In the genomic region with DNA sequence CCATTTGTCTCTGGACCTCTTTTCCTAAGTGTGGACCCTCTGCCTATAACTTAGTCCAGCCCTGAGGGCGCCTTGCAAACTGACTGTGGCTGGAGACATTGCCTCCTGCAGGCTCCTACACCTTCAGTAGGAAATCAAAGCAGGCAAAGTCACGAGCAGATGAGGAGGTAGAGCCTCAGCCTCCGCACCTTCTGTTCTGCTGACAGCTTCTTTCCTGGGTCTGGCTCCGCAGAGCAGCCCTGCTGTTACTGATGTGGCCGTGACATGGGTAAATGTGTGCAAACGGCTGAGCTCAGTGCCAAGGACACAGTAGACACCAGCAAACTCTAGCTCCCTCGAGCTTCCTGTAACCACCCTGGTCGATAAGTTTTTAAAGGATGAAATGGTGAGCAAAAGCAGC, we compare ENCODE assay signal across 15 mouse cellular contexts.
DNase-seq lines count a peak whose midpoint lies in the region; ATAC-seq and TF ChIP-seq lines count a peak whose summit lies in the region.
"Had no signal": no experiment of that assay in that cellular context is flagged by ENCODE, and none has a peak within 500 bp of the region (broad histone marks: within the 10 kb centered on the region; RNA-seq: fewer than 3 reads in every experiment).

No protein-coding gene starts in this region.

- H3K27me3 ChIP-seq in midbrain, postnatal 0 days (ENCODE audit: insufficient read depth, low read length): no peaks in the 10 kb centered on the region
- H3K27me3 ChIP-seq in midbrain, embryonic 15.5 days (replicated peaks): no peaks in the 10 kb centered on the region
- no peaks in the 10 kb centered on the region for H3K27me3 ChIP-seq in stomach, postnatal 0 days (ENCODE audit: control insufficient read depth, insufficient read depth, low read length)
- no peaks in the 10 kb centered on the region for H3K27me3 ChIP-seq in heart, adult 2 months (ENCODE audit: control insufficient read depth, insufficient read depth, low read length)
- H3K27me3 ChIP-seq: intestine, embryonic 15.5 days; liver, embryonic 13.5 days had no signal

- no peak for TF ChIP-seq EP300 in stomach, postnatal 0 days (optimal IDR thresholded peaks at IDR 0.05)
- TF ChIP-seq EP300 in heart, adult 2 months (IDR thresholded peaks at IDR 0.05; ENCODE audit: insufficient read depth, low read depth, low read length): no peak

- H3K4me1 ChIP-seq in midbrain, postnatal 0 days (ENCODE audit: insufficient read depth, low read length): no peaks in the 10 kb centered on the region
- H3K4me1 ChIP-seq in midbrain, embryonic 15.5 days: no peaks in the 10 kb centered on the region
- no peaks in the 10 kb centered on the region for H3K4me1 ChIP-seq in stomach, postnatal 0 days (replicated peaks; ENCODE audit: control insufficient read depth, insufficient read depth)
- no peaks in the 10 kb centered on the region for H3K4me1 ChIP-seq in heart, adult 2 months (ENCODE audit: control insufficient read depth, insufficient read depth, low read length)
- H3K4me1 ChIP-seq: intestine, embryonic 15.5 days; liver, embryonic 13.5 days had no signal

- 80% methylated on average over 8 of the region's 8 CpGs for WGBS in midbrain, postnatal 0 days
- 81% methylated on average over 8 of the region's 8 CpGs for WGBS in midbrain, embryonic 15.5 days
- WGBS in stomach, postnatal 0 days: 62% methylated on average over 8 of the region's 8 CpGs
- WGBS in heart, adult 2 months: 63% methylated on average over 8 of the region's 8 CpGs

- H3K36me3 ChIP-seq in midbrain, postnatal 0 days (ENCODE audit: insufficient read depth, low read length): no peaks in the 10 kb centered on the region
- no peaks in the 10 kb centered on the region for H3K36me3 ChIP-seq in midbrain, embryonic 15.5 days (replicated peaks)
- H3K36me3 ChIP-seq in stomach, postnatal 0 days (ENCODE audit: control insufficient read depth, insufficient read depth, low read length): no peaks in the 10 kb centered on the region
- no peaks in the 10 kb centered on the region for H3K36me3 ChIP-seq in heart, adult 2 months (ENCODE audit: control insufficient read depth, insufficient read depth, low read length)
- H3K36me3 ChIP-seq: G1E; intestine, embryonic 15.5 days; liver, embryonic 13.5 days had no signal

- no peak overlapping the region for H3K27ac ChIP-seq in midbrain, postnatal 0 days (ENCODE audit: low read depth, low read length)
- H3K27ac ChIP-seq in midbrain, embryonic 15.5 days: no peak overlapping the region
- H3K27ac ChIP-seq in stomach, postnatal 0 days (replicated peaks): no peak overlapping the region
- H3K27ac ChIP-seq in heart, adult 2 months: no peak overlapping the region
- H3K27ac ChIP-seq: intestine, embryonic 15.5 days; liver, embryonic 13.5 days; macrophage had no signal

- H3K79me2 ChIP-seq in heart, adult 2 months (replicated peaks; ENCODE audit: control insufficient read depth, insufficient read depth, low read length): no peaks in the 10 kb centered on the region

- no peak for TF ChIP-seq CTCF in midbrain, postnatal 0 days (IDR thresholded peaks at IDR 0.05)
- TF ChIP-seq CTCF in stomach, postnatal 0 days (IDR thresholded peaks at IDR 0.05; ENCODE audit: low read depth): no peak
- TF ChIP-seq CTCF in heart, adult 2 months (IDR thresholded peaks at IDR 0.05): no peak

- no peak for TF ChIP-seq POLR2A in heart, adult 2 months (IDR thresholded peaks at IDR 0.05; ENCODE audit: insufficient read depth, low read depth, low read length)

- H3K4me3 ChIP-seq in midbrain, postnatal 0 days (ENCODE audit: low read depth, low read length): no peak overlapping the region
- H3K4me3 ChIP-seq in midbrain, embryonic 15.5 days: no peak overlapping the region
- no peak overlapping the region for H3K4me3 ChIP-seq in stomach, postnatal 0 days (ENCODE audit: low read depth, low read length)
- H3K4me3 ChIP-seq in heart, adult 2 months: no peak overlapping the region
- H3K4me3 ChIP-seq: intestine, embryonic 15.5 days; liver, embryonic 13.5 days had no signal

- no peak overlapping the region for H3K9ac ChIP-seq in midbrain, postnatal 0 days (replicated peaks; ENCODE audit: low read length, poor library complexity, severe bottlenecking)
- H3K9ac ChIP-seq in midbrain, embryonic 15.5 days: no peak overlapping the region
- H3K9ac ChIP-seq in stomach, postnatal 0 days (ENCODE audit: low read length): no peak overlapping the region
- H3K9ac ChIP-seq in heart, adult 2 months (ENCODE audit: low read depth, low read length): no peak overlapping the region
- H3K9ac ChIP-seq: intestine, embryonic 15.5 days; liver, embryonic 13.5 days had no signal

- H3K4me2 ChIP-seq in midbrain, postnatal 0 days (ENCODE audit: low read depth, low read length, poor library complexity, severe bottlenecking): no peak overlapping the region
- H3K4me2 ChIP-seq in midbrain, embryonic 15.5 days: no peak overlapping the region
- no peak overlapping the region for H3K4me2 ChIP-seq in stomach, postnatal 0 days (replicated peaks; ENCODE audit: low read depth)
- H3K4me2 ChIP-seq: intestine, embryonic 15.5 days; liver, embryonic 13.5 days had no signal

- DNase-seq in midbrain, postnatal 0 days (ENCODE audit: low spot score): peak; percentile 9
- peak; percentile 65 for DNase-seq in layer of hippocampus, adult 11-12 months (ENCODE audit: low spot score)
- peak; percentile 47 to 89 for DNase-seq in left cerebral cortex, adult 9 months (ENCODE audit: low spot score in 2 of 2)
- DNase-seq in stomach, postnatal 0 days (ENCODE audit: low spot score): no peak
- no peak for DNase-seq in retina, embryonic 14.5 days (ENCODE audit: low spot score)
- DNase-seq in heart, adult 18-20 months: no peak
- DNase-seq in heart, adult 2 months: no peak
- DNase-seq: B cell, adult 2 months; gastrocnemius, postnatal 25 days; liver, embryonic 13.5 days had no signal

- intact Hi-C loops in heart, adult 2 months (cut with DNase I): no loop called here

- no peak for ATAC-seq in midbrain, postnatal 0 days (ENCODE audit: low FRiP score)
- no peak for ATAC-seq in midbrain, embryonic 15.5 days (replicated peaks)
- no peak for ATAC-seq in stomach, postnatal 0 days (ENCODE audit: low FRiP score, low TSS enrichment)
- ATAC-seq: activated CD4-positive, CD25-positive, alpha-beta regulatory T cell, adult 4 months; intestine, embryonic 15.5 days had no signal

- no peaks in the 10 kb centered on the region for H3K9me3 ChIP-seq in midbrain, postnatal 0 days (ENCODE audit: low read length)
- H3K9me3 ChIP-seq in midbrain, embryonic 15.5 days: no peaks in the 10 kb centered on the region
- no peaks in the 10 kb centered on the region for H3K9me3 ChIP-seq in stomach, postnatal 0 days (ENCODE audit: control insufficient read depth, low read length)
- H3K9me3 ChIP-seq: G1E; intestine, embryonic 15.5 days; liver, embryonic 13.5 days had no signal

Comparison
In these comparisons a context has a peak if more than half of its experiments do, and no peak if none do; other contexts are left out.
1. DNase-seq: peak in midbrain, postnatal 0 days (single experiment), layer of hippocampus, adult 11-12 months (single experiment) and left cerebral cortex, adult 9 months (2 of 2); none in stomach, postnatal 0 days (single experiment), retina, embryonic 14.5 days (single experiment), heart, adult 18-20 months (0 of 2) and heart, adult 2 months (0 of 2).